Mouse (Mus musculus) lung, postnatal 0 days (tissue): ENCODE data around the gene Zfp329.

Experiments used
- CTCF ChIP-seq: IDR thresholded peaks from 2 replicates; pipeline ENCODE4 v1.5.1; 2016; ENCODE audit warnings: antibody characterized with exemption, mild to moderate bottlenecking
- EP300 ChIP-seq: IDR thresholded peaks from 2 replicates; pipeline ENCODE4 v1.6.1; 2016; ENCODE audit warnings: antibody characterized with exemption, mild to moderate bottlenecking, control low read depth

DNA sequence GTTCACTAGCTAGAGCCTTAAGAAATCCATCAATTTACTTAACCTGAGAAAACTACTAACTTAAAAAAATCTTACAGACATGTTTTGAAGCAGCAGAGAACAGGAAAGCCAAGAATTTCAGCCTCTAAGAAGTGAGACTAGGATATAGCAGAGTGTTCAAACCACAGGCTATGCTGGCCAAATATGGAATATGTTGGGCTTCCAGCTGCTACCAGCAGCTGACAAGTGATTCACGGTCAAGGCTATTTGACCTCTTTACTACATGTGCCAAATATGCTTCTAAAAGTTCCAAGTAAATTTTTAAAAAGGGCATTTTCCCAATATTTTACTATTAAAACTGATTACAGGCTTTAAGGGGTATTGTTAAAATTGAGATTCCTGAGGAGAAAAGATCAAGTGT is 19.1 kb downstream of the Zfp329 start:
- no peak for TF ChIP-seq CTCF
- no peak for TF ChIP-seq EP300
